Mouse (Mus musculus) embryonic fibroblast, embryonic 13.5 days (primary cell): ENCODE measurements around the gene Zic3.

Experiments
- CTCF ChIP-seq: IDR thresholded peaks from 2 replicates; pipeline ENCODE4 v1.5.1; 2011; ENCODE audit warnings: mild to moderate bottlenecking, control low read depth, low read length, moderate library complexity, borderline replicate concordance; ENCODE audit not compliant: insufficient read depth
- POLR2A ChIP-seq: IDR thresholded peaks from 2 replicates; pipeline ENCODE4 v1.6.1; 2011; ENCODE audit warnings: low read depth, mild to moderate bottlenecking, control low read depth, low read length, moderate library complexity

GRCm38 (mm10) chrX:58013391-58013790, 9.1 kb upstream of the Zic3 start:
- TF ChIP-seq POLR2A: no peak
- TF ChIP-seq CTCF: no peak
